Comparison of ENCODE assay signal across 8 mouse cellular contexts in the genomic region with DNA sequence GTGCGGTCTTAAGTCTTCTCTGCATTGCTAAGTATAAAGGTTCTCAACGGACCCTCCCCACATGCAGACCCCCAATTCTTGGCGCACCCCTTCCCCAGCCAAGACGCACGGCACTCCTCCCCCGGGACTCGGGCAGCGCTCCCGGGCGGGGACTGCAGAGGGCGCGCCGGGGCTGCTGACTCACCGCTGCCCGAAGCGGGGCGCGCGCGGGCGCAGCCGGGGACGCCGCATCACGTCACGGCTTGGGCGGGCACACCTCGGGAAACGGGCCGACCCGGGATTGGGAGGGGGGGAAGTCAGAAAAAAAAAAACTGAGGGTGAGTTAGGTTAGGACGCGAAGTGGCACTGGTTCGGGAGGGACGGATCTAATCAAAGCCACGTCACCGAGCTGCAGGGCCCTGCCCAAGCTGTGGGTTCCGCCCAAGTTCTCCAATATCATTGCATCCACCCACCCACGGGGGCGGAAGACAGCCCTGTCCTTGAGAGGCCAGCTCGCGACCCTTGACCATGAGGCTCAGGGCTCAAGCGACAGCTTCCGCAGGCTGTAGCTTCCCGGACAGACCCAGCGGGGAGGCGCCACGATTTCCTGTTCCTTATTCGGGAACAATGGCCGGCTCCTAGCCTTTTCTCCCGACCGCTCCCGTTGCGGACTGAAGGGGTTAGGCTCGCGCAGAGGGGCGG. TPM values are rescaled to one million over a fixed set of nuclear protein-coding genes. Genes with fewer than 3 reads are reported as not detected.
DNase-seq lines count a peak whose midpoint lies in the region; ATAC-seq and TF ChIP-seq lines count a peak whose summit lies in the region.

No protein-coding gene starts in this region.

- H3K27ac ChIP-seq in neural tube, embryonic 11.5 days (ENCODE audit: low read depth, low read length): peak overlapping the region; percentile 98
- peak overlapping the region; percentile 99 for H3K27ac ChIP-seq in embryonic facial prominence, embryonic 11.5 days (replicated peaks; ENCODE audit: low read depth, low read length)
- peak overlapping the region; percentile 99 for H3K27ac ChIP-seq in limb, embryonic 14.5 days (replicated peaks; ENCODE audit: low read depth, low read length)
- peak overlapping the region; percentile 100 for H3K27ac ChIP-seq in midbrain, embryonic 16.5 days (ENCODE audit: low read length)

- peak overlapping the region; percentile 65 for H3K4me2 ChIP-seq in neural tube, embryonic 11.5 days (ENCODE audit: low read depth)
- peak overlapping the region; percentile 99 for H3K4me2 ChIP-seq in embryonic facial prominence, embryonic 11.5 days (ENCODE audit: low read depth, low read length)
- H3K4me2 ChIP-seq in limb, embryonic 14.5 days (replicated peaks; ENCODE audit: low read depth, low read length, severe bottlenecking): peak overlapping the region; percentile 61
- H3K4me2 ChIP-seq in midbrain, embryonic 16.5 days (ENCODE audit: low read length): peak overlapping the region; percentile 74

- peak overlapping the region; percentile 100 for H3K4me3 ChIP-seq in neural tube, embryonic 11.5 days (ENCODE audit: low read depth, low read length)
- H3K4me3 ChIP-seq in embryonic facial prominence, embryonic 11.5 days (ENCODE audit: low read depth, low read length): peak overlapping the region; percentile 100
- H3K4me3 ChIP-seq in limb, embryonic 14.5 days (replicated peaks; ENCODE audit: low read length): peak overlapping the region; percentile 99
- H3K4me3 ChIP-seq in midbrain, embryonic 16.5 days (ENCODE audit: low read depth, low read length): peak overlapping the region; percentile 93

- peaks cover 30% of the 10 kb centered on the region for H3K36me3 ChIP-seq in neural tube, embryonic 11.5 days (ENCODE audit: control insufficient read depth, insufficient read depth, low read length)
- peaks cover 26% of the 10 kb centered on the region for H3K36me3 ChIP-seq in embryonic facial prominence, embryonic 11.5 days (replicated peaks; ENCODE audit: control insufficient read depth, insufficient read depth, low read depth, low read length)
- H3K36me3 ChIP-seq in limb, embryonic 14.5 days (ENCODE audit: control insufficient read depth, insufficient read depth, low read length): peaks cover 66% of the 10 kb centered on the region
- peaks cover 18% of the 10 kb centered on the region for H3K36me3 ChIP-seq in midbrain, embryonic 16.5 days (ENCODE audit: control insufficient read depth, insufficient read depth, low read length)

- peak; percentile 22 for ATAC-seq in neural tube, embryonic 11.5 days (ENCODE audit: insufficient read depth, low FRiP score, low TSS enrichment)
- ATAC-seq in embryonic facial prominence, embryonic 11.5 days (replicated peaks; ENCODE audit: insufficient number of reproducible peaks, low FRiP score, low TSS enrichment, low read depth): peak; percentile 11
- ATAC-seq in limb, embryonic 14.5 days (ENCODE audit: low FRiP score, low read depth): peak; percentile 20
- peak; percentile 49 for ATAC-seq in midbrain, embryonic 16.5 days

- no peaks in the 10 kb centered on the region for H3K9me3 ChIP-seq in neural tube, embryonic 11.5 days (ENCODE audit: control insufficient read depth, low read length)
- H3K9me3 ChIP-seq in embryonic facial prominence, embryonic 11.5 days (replicated peaks; ENCODE audit: control insufficient read depth, low read length): no peaks in the 10 kb centered on the region
- no peaks in the 10 kb centered on the region for H3K9me3 ChIP-seq in limb, embryonic 14.5 days (ENCODE audit: control insufficient read depth, low read length)
- no peaks in the 10 kb centered on the region for H3K9me3 ChIP-seq in midbrain, embryonic 16.5 days (replicated peaks; ENCODE audit: control insufficient read depth, low read length, poor library complexity, severe bottlenecking)

- peak; percentile 13; the same call in 1 of the 2 replicates for TF ChIP-seq POLR2A in limb, embryonic 14.5 days (IDR thresholded peaks at IDR 0.05; ENCODE audit: borderline replicate concordance, extremely low read depth, insufficient read depth, insufficient read length)

- no peaks in the 10 kb centered on the region for H3K27me3 ChIP-seq in neural tube, embryonic 11.5 days (ENCODE audit: control insufficient read depth, insufficient read depth, low read length)
- no peaks in the 10 kb centered on the region for H3K27me3 ChIP-seq in embryonic facial prominence, embryonic 11.5 days (ENCODE audit: control insufficient read depth, insufficient read depth, low read length)
- no peaks in the 10 kb centered on the region for H3K27me3 ChIP-seq in limb, embryonic 14.5 days (ENCODE audit: control insufficient read depth, insufficient read depth, low read length)
- no peaks in the 10 kb centered on the region for H3K27me3 ChIP-seq in midbrain, embryonic 16.5 days (ENCODE audit: control insufficient read depth, insufficient read depth, low read depth, low read length)

- WGBS in neural tube, embryonic 11.5 days: under 1% methylated on average over 55 of the region's 57 CpGs
- under 1% methylated on average over 55 of the region's 57 CpGs for WGBS in embryonic facial prominence, embryonic 11.5 days
- WGBS in limb, embryonic 14.5 days: 2% methylated on average over 57 of the region's 57 CpGs
- WGBS in midbrain, embryonic 16.5 days: under 1% methylated on average over 56 of the region's 57 CpGs

- peak; percentile 95 for DNase-seq in neural tube, embryonic 11.5 days (ENCODE audit: low spot score)
- DNase-seq in neural tube, embryonic 10.5 days (ENCODE audit: extremely low spot score, low spot score): no peak
- peak; percentile 94 for DNase-seq in embryonic facial prominence, embryonic 11.5 days (ENCODE audit: low spot score)
- peak; percentile 100 for DNase-seq in heart, adult 11 months
- DNase-seq in kidney, adult 18-20 months: peak; percentile 97
- DNase-seq in limb, embryonic 14.5 days (ENCODE audit: low spot score): peak; percentile 89
- peak; percentile 87 to 91 for DNase-seq in spleen, postnatal 14 days (ENCODE audit: low spot score in 2 of 2)

- H3K9ac ChIP-seq in neural tube, embryonic 11.5 days (ENCODE audit: low read length): peak overlapping the region; percentile 100
- H3K9ac ChIP-seq in embryonic facial prominence, embryonic 11.5 days (replicated peaks; ENCODE audit: low read length): peak overlapping the region; percentile 98
- H3K9ac ChIP-seq in limb, embryonic 14.5 days (ENCODE audit: low read depth, low read length, severe bottlenecking): peak overlapping the region; percentile 91
- H3K9ac ChIP-seq in midbrain, embryonic 16.5 days (ENCODE audit: low read depth, low read length): peak overlapping the region; percentile 97

- H3K4me1 ChIP-seq in neural tube, embryonic 11.5 days (ENCODE audit: control insufficient read depth, insufficient read depth, low read length): peaks cover 34% of the 10 kb centered on the region
- H3K4me1 ChIP-seq in embryonic facial prominence, embryonic 11.5 days (ENCODE audit: control insufficient read depth, insufficient read depth, low read length): peaks cover 8% of the 10 kb centered on the region
- peaks cover 24% of the 10 kb centered on the region for H3K4me1 ChIP-seq in limb, embryonic 14.5 days (ENCODE audit: control insufficient read depth, insufficient read depth, low read length)
- H3K4me1 ChIP-seq in midbrain, embryonic 16.5 days (ENCODE audit: control insufficient read depth, insufficient read depth, low read length): peaks cover 26% of the 10 kb centered on the region

RNA-seq across cellular contexts. Expression of gene Midn, which starts 0.7 kb away (rescaled TPM):
- polyA plus RNA-seq in neural tube, embryonic 11.5 days (2014; fragmentation: Nextera tagmentation; extraction: Ambion mirVana): 70.0 and 78.2 TPM in 2 replicates
- 60.3 and 62.1 TPM in 2 replicates for polyA plus RNA-seq in embryonic facial prominence, embryonic 11.5 days (2014; fragmentation: Nextera tagmentation; extraction: Ambion mirVana)
- polyA plus RNA-seq in limb, embryonic 14.5 days (2012; rRNA removed): 108 and 161 TPM in 2 replicates
- 33.4 and 39.6 TPM in 2 replicates for polyA plus RNA-seq in limb, embryonic 14.5 days (2014; fragmentation: Nextera tagmentation; extraction: Ambion mirVana)
- polyA plus RNA-seq in midbrain, embryonic 16.5 days (2015; fragmentation: Nextera tagmentation; extraction: Ambion mirVana): 15.5 and 21.1 TPM in 2 replicates

RNA-seq across cellular contexts. Expression of gene Cbarp, which starts 8.1 kb away (rescaled TPM):
- polyA plus RNA-seq in neural tube, embryonic 11.5 days (2014; fragmentation: Nextera tagmentation; extraction: Ambion mirVana): 11.1 and 11.3 TPM in 2 replicates
- 6.8 and 9.0 TPM in 2 replicates for polyA plus RNA-seq in embryonic facial prominence, embryonic 11.5 days (2014; fragmentation: Nextera tagmentation; extraction: Ambion mirVana)
- polyA plus RNA-seq in limb, embryonic 14.5 days (2012; rRNA removed): 28.9 and 36.0 TPM in 2 replicates
- 7.5 and 9.3 TPM in 2 replicates for polyA plus RNA-seq in limb, embryonic 14.5 days (2014; fragmentation: Nextera tagmentation; extraction: Ambion mirVana)
- 70.3 and 81.6 TPM in 2 replicates for polyA plus RNA-seq in midbrain, embryonic 16.5 days (2015; fragmentation: Nextera tagmentation; extraction: Ambion mirVana)

RNA-seq across cellular contexts. Expression of gene Atp5d, which starts 10.3 kb away (rescaled TPM):
- 376 and 386 TPM in 2 replicates for polyA plus RNA-seq in neural tube, embryonic 11.5 days (2014; fragmentation: Nextera tagmentation; extraction: Ambion mirVana)
- polyA plus RNA-seq in embryonic facial prominence, embryonic 11.5 days (2014; fragmentation: Nextera tagmentation; extraction: Ambion mirVana): 360 and 371 TPM in 2 replicates
- 449 and 577 TPM in 2 replicates for polyA plus RNA-seq in limb, embryonic 14.5 days (2012; rRNA removed)
- polyA plus RNA-seq in limb, embryonic 14.5 days (2014; fragmentation: Nextera tagmentation; extraction: Ambion mirVana): 477 TPM in 2 replicates
- polyA plus RNA-seq in midbrain, embryonic 16.5 days (2015; fragmentation: Nextera tagmentation; extraction: Ambion mirVana): 433 and 454 TPM in 2 replicates

RNA-seq across cellular contexts. Expression of gene Cirbp, which starts 17.0 kb away (rescaled TPM):
- polyA plus RNA-seq in neural tube, embryonic 11.5 days (2014; fragmentation: Nextera tagmentation; extraction: Ambion mirVana): 84.0 and 85.1 TPM in 2 replicates
- 74.0 and 77.8 TPM in 2 replicates for polyA plus RNA-seq in embryonic facial prominence, embryonic 11.5 days (2014; fragmentation: Nextera tagmentation; extraction: Ambion mirVana)
- 286 and 289 TPM in 2 replicates for polyA plus RNA-seq in limb, embryonic 14.5 days (2012; rRNA removed)
- 101 and 106 TPM in 2 replicates for polyA plus RNA-seq in limb, embryonic 14.5 days (2014; fragmentation: Nextera tagmentation; extraction: Ambion mirVana)
- 380 and 398 TPM in 2 replicates for polyA plus RNA-seq in midbrain, embryonic 16.5 days (2015; fragmentation: Nextera tagmentation; extraction: Ambion mirVana)

RNA-seq across cellular contexts. Expression of gene 1600002K03Rik, which starts 24.0 kb away (rescaled TPM):
- 8.8 and 10.8 TPM in 2 replicates for polyA plus RNA-seq in neural tube, embryonic 11.5 days (2014; fragmentation: Nextera tagmentation; extraction: Ambion mirVana)
- 6.0 and 6.8 TPM in 2 replicates for polyA plus RNA-seq in embryonic facial prominence, embryonic 11.5 days (2014; fragmentation: Nextera tagmentation; extraction: Ambion mirVana)
- 10.9 and 15.5 TPM in 2 replicates for polyA plus RNA-seq in limb, embryonic 14.5 days (2012; rRNA removed)
- polyA plus RNA-seq in limb, embryonic 14.5 days (2014; fragmentation: Nextera tagmentation; extraction: Ambion mirVana): 8.5 and 12.8 TPM in 2 replicates
- polyA plus RNA-seq in midbrain, embryonic 16.5 days (2015; fragmentation: Nextera tagmentation; extraction: Ambion mirVana): 11.0 and 11.4 TPM in 2 replicates
